Mouse (Mus musculus) liver, adult (tissue): ENCODE results near the gene Speg.

Experiments
- GATA4 ChIP-seq: IDR thresholded peaks from 2 replicates; pipeline ENCODE4 v1.6.1; 2014; ENCODE audit warnings: mild to moderate bottlenecking, low read length; ENCODE audit not compliant: insufficient replicate concordance

The Speg gene

DNA sequence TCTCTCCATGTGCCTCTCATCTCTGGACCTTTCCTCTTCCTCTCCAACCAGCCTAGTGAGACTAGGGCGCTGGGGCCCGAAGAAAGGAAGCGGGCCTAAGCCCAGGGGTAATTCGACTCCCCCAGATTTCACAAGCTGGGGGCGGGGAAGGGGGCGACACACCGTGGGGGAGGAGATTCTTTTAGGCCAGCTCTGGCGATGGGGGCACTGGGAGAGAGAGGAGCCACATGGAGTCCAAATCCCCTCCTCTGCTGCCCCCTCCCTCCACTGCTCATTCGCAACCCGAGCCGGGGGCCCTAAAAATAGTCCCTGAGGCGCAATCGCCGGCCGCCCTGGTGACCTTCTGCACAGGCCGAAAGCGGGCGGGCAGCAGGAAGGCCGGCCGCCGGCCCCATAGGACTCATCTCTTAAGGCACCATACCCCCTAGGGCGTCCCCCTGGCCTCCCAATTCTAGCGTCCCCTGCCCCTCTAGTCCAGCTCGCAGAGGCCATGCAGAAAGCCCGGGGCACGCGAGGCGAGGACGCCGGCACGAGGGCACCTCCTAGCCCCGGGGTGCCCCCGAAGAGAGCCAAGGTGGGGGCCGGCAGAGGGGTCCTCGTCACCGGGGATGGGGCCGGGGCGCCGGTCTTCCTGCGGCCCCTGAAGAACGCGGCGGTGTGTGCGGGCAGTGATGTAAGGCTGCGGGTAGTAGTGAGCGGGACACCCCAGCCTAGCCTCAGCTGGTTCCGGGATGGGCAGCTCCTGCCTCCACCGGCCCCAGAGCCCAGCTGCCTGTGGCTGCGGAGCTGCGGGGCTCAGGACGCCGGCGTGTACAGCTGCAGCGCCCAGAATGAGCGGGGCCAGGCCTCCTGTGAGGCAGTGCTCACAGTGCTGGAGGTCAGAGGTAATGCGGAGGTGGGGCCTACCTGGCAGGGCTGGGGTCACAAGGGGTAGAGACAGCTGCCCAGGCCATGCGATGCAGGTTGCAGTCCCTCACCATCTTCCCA lies at the start of gene Speg:
Gene Speg, plus strand, starts transcription at position 348 of the 987 bp plus-strand sequence.
- no peak for TF ChIP-seq GATA4

DNA sequence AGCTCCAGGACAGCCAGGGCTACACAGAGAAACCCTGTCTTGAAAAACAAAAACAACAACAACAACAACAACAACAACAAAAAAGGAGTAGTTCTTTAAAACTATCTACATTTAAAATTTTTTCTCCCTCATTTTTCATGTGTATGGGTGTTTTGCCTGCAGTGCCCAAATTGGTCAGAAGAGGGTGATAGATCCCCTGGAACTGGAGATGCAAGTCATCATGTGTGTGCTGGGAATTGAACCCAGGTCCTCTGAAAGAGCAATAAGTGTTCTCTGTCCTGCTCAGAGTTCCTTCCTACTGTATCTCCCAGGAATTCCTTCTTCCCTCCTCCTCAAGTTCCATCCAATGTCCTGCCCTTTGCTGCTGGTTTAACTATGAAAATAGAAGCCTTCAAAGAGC lies 47.6 kb upstream of the Speg start:
- TF ChIP-seq GATA4, result no peak

- no peak for TF ChIP-seq GATA4
Measured at GRCm38 (mm10) chr1:75331271-75331670, 43.8 kb upstream of the Speg start.

DNA sequence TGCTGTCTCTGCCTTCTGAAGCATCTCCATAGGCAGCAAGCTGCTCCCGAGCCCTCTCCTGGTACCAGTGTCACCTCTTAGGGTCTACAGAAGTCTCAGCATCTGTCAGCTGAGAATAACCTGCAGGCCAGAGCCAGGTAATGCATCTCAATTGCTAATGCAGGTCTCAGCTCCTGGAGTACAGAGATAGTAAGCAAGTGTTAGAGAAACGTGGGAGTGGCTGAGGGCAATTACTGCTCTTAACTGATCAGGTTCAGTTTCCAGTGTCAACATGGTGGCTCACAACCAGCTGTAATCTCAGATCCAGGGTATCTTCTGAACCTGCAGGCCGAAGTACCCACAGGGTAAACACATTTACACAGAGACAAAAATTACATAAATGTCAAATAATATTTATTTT lies 38.6 kb upstream of the Speg start:
- no peak for TF ChIP-seq GATA4

DNA sequence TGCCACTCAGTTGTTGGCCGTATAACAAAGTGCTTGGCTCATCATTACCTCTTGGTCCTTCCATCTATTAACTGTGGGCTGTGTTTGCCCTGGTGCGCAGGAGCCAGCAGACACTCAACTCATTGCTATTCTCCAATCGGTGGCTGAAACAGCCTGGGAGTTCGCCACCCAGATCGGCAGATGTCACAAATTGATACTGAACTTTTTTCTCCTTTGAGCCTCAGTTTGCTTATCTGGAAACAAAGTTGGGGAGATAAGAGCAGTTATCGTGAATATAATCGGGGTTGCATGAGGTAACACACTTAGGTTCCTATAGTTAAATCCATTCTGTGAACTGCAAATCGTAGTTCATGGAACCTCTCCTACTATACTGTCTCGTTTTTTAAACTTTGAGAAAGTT lies 38.0 kb upstream of the Speg start:
- no peak for TF ChIP-seq GATA4

DNA sequence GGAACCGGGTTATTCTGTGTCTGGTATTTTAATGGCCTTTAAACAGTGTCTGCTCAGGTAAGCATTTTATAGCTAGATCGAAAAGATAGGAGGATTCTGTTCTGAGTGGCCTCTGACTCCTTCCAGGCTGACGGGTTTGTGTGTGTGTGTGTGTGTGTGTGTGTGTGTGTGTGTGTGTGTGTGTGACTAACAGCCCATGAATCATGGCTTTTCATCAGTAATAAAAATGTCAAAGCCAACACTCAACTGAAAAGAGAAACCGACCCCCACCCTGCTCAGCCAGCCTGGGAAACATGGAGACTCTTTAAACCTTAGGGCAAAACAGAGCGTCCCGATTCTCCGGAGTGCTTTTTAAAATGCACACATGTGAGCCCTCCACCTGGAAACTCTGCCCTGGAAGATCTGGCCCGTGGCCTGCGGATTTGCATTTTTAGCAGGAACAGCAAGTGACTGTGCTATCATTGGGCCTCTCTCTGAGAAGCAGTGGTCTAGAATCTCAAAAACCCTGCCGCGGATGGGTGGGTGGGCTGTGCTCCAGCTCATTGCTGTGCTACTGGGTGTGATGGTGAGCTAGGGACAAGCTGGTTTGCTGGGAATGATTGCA lies 36.9 kb upstream of the Speg start:
- no peak for TF ChIP-seq GATA4

GRCm38 (mm10) chr1:75339337-75339736 lies 35.8 kb upstream of the Speg start:
- no peak for TF ChIP-seq GATA4

DNA sequence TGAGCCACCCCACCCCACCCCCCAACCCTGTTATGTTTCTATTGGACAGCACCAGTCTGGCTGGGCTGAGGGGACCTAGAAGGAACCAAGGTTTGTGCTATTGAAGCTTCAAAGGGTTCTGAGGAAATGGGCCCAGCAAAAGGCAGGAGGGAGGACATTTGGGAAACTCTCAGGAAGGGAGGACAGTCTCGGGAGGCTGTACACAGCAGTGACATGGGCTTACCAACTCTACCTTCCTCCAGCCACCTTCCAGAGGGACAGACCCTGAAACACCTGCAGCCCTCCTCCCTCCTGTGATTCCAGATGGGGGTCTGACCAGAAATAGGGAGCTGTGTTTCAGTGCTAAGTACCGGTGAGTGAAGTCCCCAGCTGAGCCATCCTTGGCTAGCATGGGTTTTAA lies 34.6 kb upstream of the Speg start:
- TF ChIP-seq GATA4, result no peak

GRCm38 (mm10) chr1:75342874-75343416 lies 32.2 kb upstream of the Speg start:
- TF ChIP-seq GATA4, result no peak

DNA sequence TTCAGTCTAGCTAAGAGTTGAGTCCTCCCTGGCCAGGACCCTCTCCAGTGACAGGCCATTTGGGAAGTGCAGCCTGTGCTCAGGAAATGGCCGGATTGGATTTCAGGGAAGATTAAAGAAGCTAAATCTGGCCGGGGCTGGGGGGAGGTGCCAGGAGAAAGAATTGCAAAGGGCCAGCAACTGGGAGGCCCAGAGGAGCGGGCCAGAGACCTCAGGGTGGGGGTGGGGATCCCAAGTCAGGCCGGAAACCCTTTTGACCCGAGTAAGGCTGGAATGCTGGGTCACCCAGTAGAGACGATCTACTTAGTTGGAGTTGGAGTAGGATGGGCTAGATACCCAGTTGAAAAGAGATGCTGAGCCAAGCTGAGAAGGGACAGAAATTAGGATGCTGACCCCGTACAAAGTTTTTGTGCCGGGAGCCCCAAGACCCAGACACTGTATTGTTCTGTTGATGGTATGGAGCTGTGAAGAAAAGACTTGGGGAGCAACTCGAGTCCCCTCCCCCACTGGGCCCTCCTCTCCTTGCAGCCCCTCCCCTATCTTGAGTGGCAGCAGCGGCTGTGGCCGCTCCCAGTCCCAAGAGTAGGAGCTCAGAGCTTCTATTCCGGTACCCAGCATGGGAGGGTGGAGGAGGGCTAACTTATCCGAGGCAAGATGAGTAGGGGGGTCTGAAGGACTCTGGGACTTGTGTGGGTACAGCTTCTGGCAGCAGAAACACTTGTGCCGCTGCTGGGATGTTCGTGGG lies 30.6 kb upstream of the Speg start:
- no peak for TF ChIP-seq GATA4

DNA sequence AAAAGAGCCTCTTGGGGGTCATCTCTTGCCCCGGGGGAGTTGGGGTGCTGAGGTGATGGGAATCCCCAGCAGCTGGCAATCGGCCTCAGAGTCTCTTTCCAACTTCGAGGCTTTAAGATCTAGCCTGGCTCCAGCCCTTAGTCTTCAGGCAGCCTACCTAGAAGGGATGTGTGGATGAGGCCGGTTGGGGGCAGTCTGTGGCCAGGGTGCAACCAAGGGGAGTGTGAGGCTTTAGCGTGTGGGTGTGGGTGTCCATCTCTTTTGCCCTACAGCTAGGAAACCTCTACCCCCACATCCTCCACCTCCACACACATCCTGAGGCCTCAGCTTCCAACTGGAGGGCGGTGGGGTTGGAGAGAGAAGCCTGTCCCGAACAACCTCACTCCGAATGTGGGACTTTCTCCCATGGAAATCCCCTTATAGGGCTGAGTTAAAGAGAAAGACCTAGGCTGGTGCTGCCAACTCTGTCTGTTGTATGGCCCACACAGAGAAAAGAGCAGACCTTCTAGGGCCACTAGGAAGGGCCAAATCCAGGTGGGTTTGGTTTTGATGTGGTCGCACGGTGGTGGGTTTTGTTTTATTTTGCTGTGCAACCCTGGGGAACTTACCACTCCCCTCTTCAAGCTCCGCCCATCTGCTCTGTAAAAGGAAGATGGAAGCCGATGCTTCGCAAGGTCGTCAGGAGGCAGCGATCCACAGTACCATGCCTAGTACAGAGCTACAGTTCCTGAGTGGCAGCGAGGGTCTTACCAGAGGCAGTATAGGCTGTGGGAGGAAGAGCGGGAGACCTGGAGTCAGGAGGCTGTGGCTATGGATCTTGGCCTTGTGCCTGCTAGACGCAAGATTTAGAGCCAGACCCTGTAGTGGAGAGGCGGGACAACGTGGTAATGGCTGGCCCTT lies 29.8 kb upstream of the Speg start:
- no peak for TF ChIP-seq GATA4

DNA sequence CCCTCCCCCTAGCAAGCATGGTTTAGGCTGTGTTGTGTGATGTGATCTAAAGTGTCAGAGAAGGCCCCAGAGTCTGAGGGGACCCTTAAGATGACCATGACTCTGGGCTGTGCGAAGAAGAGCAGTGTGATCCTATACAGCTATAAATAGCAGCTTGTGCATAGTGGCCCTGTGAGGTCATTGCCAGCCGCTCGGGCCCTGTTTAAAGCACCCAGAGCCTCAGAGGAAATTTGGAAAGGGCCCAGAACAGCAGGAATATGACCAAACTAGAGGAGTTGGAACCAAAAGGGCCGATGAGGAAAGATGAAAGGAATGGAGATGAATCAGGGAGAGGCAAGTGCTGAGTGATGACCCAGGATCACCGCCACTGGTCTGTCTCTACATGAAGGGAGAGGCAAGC lies 27.8 kb upstream of the Speg start:
- TF ChIP-seq GATA4, result no peak

GRCm38 (mm10) chr1:75349275-75349674 lies 25.8 kb upstream of the Speg start:
- no peak for TF ChIP-seq GATA4

DNA sequence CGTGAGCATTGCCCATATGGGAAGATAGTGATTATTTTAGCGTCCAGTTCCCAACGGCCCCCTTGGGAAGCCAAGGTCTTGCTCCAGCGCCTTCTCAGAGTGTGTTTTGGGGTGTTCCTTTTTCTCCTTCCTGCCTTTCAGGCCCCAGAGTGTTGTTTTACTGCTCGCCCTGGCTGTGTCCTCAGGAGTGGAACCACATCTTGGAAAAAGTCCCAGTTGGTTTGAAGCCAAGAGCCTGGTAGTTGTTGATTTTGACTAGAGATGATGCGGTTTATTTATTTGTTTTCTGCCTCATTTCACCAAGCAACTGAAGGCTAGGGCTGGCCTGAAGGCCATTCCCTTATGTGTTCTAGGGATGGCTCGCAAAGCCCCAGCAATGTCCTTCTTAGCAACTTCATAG lies 17.8 kb upstream of the Speg start:
- no peak for TF ChIP-seq GATA4

DNA sequence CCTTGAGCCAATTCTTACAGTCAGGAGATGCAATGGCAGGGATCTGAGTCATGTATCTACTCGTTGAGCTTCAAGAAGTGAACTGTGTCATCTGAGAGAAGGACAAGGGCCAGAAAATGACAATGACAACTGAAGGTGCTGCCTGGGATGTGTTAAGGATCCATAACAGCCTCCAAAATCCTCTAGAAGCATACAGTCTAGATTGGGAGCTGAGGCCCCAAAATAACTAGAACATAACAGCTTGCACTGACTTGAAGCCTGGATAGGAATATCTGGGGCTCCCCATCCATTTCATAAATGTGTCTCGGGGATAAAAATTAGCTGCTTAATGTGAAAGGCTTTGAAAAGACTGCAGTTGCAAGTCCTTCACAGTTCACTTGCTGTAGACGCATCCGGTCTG lies 17.1 kb upstream of the Speg start:
- TF ChIP-seq GATA4, result no peak

DNA sequence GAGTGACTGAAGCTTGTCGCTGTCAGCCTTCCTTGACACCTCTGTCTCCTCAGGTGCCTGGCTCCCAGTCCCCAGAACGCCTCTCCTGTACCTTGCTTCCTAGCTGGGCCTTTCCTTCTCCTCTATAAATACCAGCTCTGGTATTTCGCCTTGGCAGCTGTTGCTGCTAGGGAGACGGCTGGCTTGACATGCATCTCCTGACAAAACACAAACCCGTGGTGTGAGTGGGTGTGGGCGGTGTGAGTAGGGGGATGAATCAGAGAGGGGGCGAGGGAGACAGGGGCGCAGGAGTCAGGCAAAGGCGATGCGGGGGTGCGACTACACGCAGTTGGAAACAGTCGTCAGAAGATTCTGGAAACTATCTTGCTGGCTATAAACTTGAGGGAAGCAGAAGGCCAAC lies 15.8 kb upstream of the Speg start:
- no peak for TF ChIP-seq GATA4
